Mouse (Mus musculus) layer of hippocampus, adult 9-10 months (tissue): ENCODE data around the gene Adamts12.

Experiments
- DNase-seq: peaks from one replicate; pipeline ENCODE4 v3.0.0; 2022; ENCODE audit warnings: low spot score

Adamts12 gene

GRCm38 (mm10) chr15:11295016-11295415 is 230.4 kb downstream of the Adamts12 start:
- no peak for DNase-seq

GRCm38 (mm10) chr15:11297960-11298359 is 233.4 kb downstream of the Adamts12 start:
- no peak for DNase-seq

- DNase-seq: no peak
Measured at GRCm38 (mm10) chr15:11317077-11317476, 252.5 kb downstream of the Adamts12 start.

GRCm38 (mm10) chr15:11320481-11320880 is 255.9 kb downstream of the Adamts12 start:
- no peak for DNase-seq

- no peak for DNase-seq
Measured at GRCm38 (mm10) chr15:11339467-11340180, 275.0 kb downstream of the Adamts12 start.

- DNase-seq: no peak
Measured at GRCm38 (mm10) chr15:11355865-11356264, 291.3 kb downstream of the Adamts12 start.

- no peak for DNase-seq
Measured at GRCm38 (mm10) chr15:11357501-11357900, 292.9 kb downstream of the Adamts12 start.

GRCm38 (mm10) chr15:11360888-11361287 is 296.3 kb downstream of the Adamts12 start:
- DNase-seq: no peak

GRCm38 (mm10) chr15:11361824-11362223 is 297.2 kb downstream of the Adamts12 start:
- no peak for DNase-seq

GRCm38 (mm10) chr15:11364112-11364511 is 299.5 kb downstream of the Adamts12 start:
- DNase-seq: no peak

GRCm38 (mm10) chr15:11364795-11365194 is 300.2 kb downstream of the Adamts12 start:
- peak; percentile 63 for DNase-seq

- DNase-seq: no peak
Measured at GRCm38 (mm10) chr15:11369572-11369971, 305.0 kb downstream of the Adamts12 start.

GRCm38 (mm10) chr15:11370477-11371085 is 306.0 kb downstream of the Adamts12 start:
- no peak for DNase-seq

GRCm38 (mm10) chr15:11379431-11380086 is 315.0 kb downstream of the Adamts12 start:
- no peak for DNase-seq

GRCm38 (mm10) chr15:11380087-11380530 is 315.5 kb downstream of the Adamts12 start:
- DNase-seq: peak; percentile 38

- DNase-seq: no peak
Measured at GRCm38 (mm10) chr15:11380616-11381015, 316.0 kb downstream of the Adamts12 start.

GRCm38 (mm10) chr15:11382585-11382984 is 318.0 kb downstream of the Adamts12 start:
- no peak for DNase-seq

- no peak for DNase-seq
Measured at GRCm38 (mm10) chr15:11383796-11384195, 319.2 kb downstream of the Adamts12 start.

GRCm38 (mm10) chr15:11392903-11393302 is 328.3 kb downstream of the Adamts12 start:
- no peak for DNase-seq

- no peak for DNase-seq
Measured at GRCm38 (mm10) chr15:11396421-11396820, 331.8 kb downstream of the Adamts12 start.
